Mouse (Mus musculus): ENCODE measurements around the gene Uts2.
A peak's percentile ranks its signal among the peaks of the same experiment; 100 is the strongest.
"Not testable (repeated sequence)": the region's sequence is repeated elsewhere in the genome, so short reads cannot be mapped to it uniquely, and the experiment has no call there.

The Uts2 gene

DNA sequence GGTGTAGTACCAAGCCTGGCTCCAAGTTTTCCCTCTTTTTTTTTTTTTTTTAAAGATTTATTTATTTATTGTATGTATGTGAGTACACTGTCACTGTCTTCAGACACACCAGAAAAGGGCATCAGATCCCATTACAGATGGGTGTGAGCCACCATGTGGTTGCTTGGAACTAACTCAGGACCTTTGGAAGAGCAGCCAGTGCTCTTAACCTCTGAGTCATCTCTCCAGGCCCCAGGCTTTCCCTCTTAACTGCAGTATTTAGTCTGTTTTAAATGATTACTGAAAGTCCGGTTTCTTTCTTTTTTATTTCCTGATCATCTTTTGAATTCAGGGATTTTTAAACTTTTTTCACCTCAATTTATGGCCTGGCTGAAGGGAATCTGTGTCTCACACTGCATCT lies 20.5 kb downstream of the Uts2 start:
- not testable (repeated sequence) for DNase-seq

DNA sequence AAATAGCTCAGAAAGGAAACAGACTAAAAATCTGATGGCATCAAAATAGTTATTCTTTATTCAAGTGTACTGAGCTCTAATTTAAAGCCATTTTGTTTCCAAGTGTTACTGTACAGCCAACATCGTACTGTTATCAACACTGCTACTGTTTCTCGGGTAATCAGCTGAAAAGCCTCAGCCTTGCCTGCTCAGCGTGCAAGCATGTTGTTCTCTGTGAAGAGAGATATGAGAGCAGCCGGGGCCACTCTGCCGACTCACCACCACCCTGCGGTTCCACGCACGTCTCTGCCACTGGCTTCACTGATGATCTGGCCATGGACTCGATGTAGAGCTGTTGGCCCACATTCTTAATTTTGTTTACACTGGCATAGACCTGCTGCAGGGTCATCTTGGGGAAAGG lies 27.3 kb downstream of the Uts2 start:
- no peak for DNase-seq

- peak; percentile 44 to 60 for DNase-seq
Measured at GRCm38 (mm10) chr4:151027001-151027400, 30.1 kb downstream of the Uts2 start.

DNA sequence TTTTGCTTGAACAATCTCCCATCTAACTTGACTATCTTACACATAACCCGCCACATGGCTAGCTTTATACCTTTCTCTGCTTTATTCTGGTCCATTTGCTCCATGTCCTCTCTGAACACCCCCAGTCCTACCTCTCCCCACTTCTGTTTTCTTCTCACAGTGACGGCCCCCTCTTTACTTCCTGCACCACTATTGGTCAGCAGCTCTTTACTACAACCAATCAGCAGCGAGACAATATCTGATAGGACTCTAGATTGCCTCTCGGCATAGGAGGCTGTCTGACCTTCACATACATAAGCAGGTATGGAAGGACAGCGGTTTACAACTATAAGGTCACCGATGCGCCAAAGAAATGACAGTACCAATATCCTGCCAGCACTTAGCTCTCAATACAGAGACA lies 39.6 kb downstream of the Uts2 start:
- no peak for DNase-seq

DNA sequence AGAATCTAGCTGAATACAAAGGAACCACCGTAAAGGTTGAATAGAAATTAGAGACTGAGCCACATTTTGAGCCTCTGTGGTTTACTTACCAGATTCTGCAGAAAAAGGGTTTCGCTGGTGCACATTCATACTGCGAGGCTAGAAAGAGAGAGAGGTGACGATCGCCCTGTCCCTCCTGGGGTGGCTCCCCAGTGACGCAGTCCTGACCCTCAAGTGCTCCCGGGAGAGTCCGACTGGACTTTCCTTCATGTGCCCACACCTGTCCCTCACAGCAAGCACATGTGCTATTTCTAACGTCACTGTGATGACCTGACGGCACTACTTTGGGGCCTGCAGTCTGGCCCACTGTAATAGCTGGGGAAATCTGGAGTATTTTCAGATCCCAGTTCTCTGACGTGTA lies 40.9 kb downstream of the Uts2 start:
- DNase-seq, result no peak

DNA sequence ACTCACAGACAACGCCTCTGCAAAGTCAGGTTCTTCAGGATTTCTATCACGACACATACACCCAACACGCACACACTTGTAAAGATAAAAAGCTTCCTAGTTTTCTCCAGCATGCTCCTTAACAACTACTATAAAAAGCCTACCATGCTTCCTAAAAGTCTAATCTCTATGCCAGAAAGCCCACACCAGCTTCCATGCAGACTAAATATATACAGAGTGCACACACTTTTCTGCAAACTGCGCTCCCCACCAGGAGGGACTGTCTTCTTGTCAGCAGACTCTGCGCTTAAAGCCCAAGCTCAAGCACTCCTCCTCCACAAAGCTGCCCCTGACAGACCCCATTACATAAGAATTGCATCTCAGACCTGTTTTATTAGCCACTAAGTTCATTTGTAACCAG lies 44.6 kb downstream of the Uts2 start:
- DNase-seq, result no peak

- peak; percentile 48 to 53 for DNase-seq
Measured at GRCm38 (mm10) chr4:151043281-151043680, 46.4 kb downstream of the Uts2 start.

DNA sequence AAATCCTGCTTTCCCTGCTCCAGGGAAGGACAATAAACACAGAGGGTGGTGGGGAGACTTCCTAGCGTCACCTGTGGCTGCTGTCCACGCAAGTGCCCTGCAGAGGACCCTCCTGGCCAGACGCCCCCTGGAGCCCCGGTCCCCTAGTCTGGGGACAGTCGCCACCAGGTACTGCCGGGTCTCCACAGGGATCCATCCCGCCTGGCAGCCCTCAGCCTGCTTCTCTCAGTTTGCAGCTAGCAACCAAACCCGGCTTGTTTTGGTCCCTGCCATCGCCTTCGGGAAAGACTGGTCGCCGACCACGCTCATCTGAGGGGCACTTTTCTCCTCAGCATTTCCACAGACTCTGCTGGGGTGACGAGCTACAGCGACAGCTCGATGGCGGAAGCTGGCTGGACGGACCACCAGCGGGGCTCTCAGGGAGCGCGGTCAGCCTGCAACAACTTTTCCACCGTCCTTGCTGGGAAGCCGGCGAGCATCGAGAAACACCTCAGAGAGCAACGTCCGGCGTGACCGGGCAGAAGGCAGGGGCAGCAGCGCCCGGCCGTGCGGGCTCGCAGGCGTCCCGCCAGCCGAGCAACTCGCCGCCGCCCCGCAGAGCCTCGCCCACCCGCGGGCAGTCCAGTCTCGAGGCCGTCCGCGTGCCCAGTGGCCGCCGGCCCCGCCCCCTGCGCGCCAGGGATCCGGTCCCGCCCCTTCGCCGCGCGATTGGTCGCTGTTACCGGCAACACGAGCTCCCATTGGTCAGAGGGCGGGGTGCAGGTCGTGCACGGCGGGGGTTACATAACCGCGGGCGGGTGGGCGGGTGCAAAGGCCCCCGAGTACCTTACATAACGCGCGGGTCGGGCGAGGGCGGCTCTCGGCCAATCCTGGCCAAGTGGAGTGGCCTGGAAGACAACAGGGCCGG lies 47.4 kb downstream of the Uts2 start, which contains the start of gene Per3:
Gene Per3 (minus strand): TSS at position 629 of the 907 bp plus-strand sequence.
- DNase-seq, result peak; percentile 99

- DNase-seq, result peak in 1 of 2 experiments; percentile 53
Measured at GRCm38 (mm10) chr4:151044944-151045570, 48.2 kb downstream of the Uts2 start.

GRCm38 (mm10) chr4:151046524-151046923 lies 49.6 kb downstream of the Uts2 start:
- DNase-seq, result no peak

- DNase-seq, result no peak
Measured at GRCm38 (mm10) chr4:151051162-151051561, 54.3 kb downstream of the Uts2 start.

Data from cerebellum, postnatal 25 days (tissue).